Mouse (Mus musculus) forebrain, embryonic 12.5 days (tissue): Measurements from ENCODE around the gene Dennd5a. TPM values are rescaled to one million over a fixed set of nuclear protein-coding genes. Genes with fewer than 3 reads are reported as not detected.
A peak's percentile ranks its signal among the peaks of the same experiment; 100 is the strongest.

Source experiments
- ATAC-seq: fragments of 200-750 bp; cut with Nextera tagmentation; 2 replicates; pipeline ENCODE4 v1.8.0; 2017; ENCODE audit warnings: moderate TSS enrichment; ENCODE audit not compliant: low FRiP score
- H3K27ac ChIP-seq: fragments of 300-500 bp; sonication (generic); 2 replicates; pipeline ENCODE4 v1.5.1; 2016; ENCODE audit warnings: mild to moderate bottlenecking
- H3K27me3 ChIP-seq: fragments of 300-500 bp; sonication (generic); 2 replicates; pipeline ENCODE4 v1.6.1; 2016; ENCODE audit warnings: mild to moderate bottlenecking
- H3K36me3 ChIP-seq: fragments of 300-500 bp; sonication (generic); replicated peaks from 2 replicates; pipeline ENCODE4 v1.6.1; 2016; ENCODE audit warnings: mild to moderate bottlenecking
- H3K4me1 ChIP-seq: fragments of 300-500 bp; sonication (generic); 2 replicates; pipeline ENCODE4 v1.6.1; 2016
- H3K4me2 ChIP-seq: fragments of 300-500 bp; sonication (generic); 2 replicates; pipeline ENCODE4 v1.6.1; 2016; ENCODE audit warnings: mild to moderate bottlenecking, moderate library complexity
- H3K4me3 ChIP-seq: fragments of 300-500 bp; sonication (generic); replicated peaks from 2 replicates; pipeline ENCODE4 v1.5.1; 2016; ENCODE audit warnings: mild to moderate bottlenecking
- H3K9ac ChIP-seq: fragments of 300-500 bp; sonication (generic); 2 replicates; pipeline ENCODE4 v1.6.1; 2016; ENCODE audit warnings: mild to moderate bottlenecking
- H3K9me3 ChIP-seq: fragments of 300-500 bp; sonication (generic); 2 replicates; pipeline ENCODE4 v1.6.1; 2016
- WGBS: fragments of 180-500 bp; shearing (Covaris S2); methylation state at CpG from one replicate; pipeline ENCODE4 v1.1.7; 2016; 5-methylcytosine and 5-hydroxymethylcytosine counted together
- polyA plus RNA-seq: library from polyadenylated mRNA; unstranded; fragments of >200 nt; fragmentation: Nextera tagmentation; extraction: Ambion mirVana; gene quantifications from 2 replicates; pipeline ENCODE4 v1.2.1, GENCODE M21; 2016

Dennd5a gene
- polyA plus RNA-seq, 1 experiment from 2014 or later, result 53.6 TPM

GRCm38 (mm10) chr7:109960613-109961154 lies 414 bp upstream of the Dennd5a start:
- Histone ChIP-seq H3K4me1 (peaks cover 32% of the 10 kb centered on the region), H3K9me3 (no peaks in the 10 kb centered on the region), H3K36me3 (no peaks in the 10 kb centered on the region), H3K27me3 (no peaks in the 10 kb centered on the region), H3K4me3 (peak overlapping the region; percentile 96), H3K27ac (peak overlapping the region; percentile 94), H3K4me2 (peak overlapping the region; percentile 83), H3K9ac (peak overlapping the region; percentile 96)
- ATAC-seq, result peak; percentile 49
- 8% methylated on average over 13 of the region's 13 CpGs for WGBS

- no peaks in the 10 kb centered on the region for H3K27me3 ChIP-seq
- H3K27ac ChIP-seq, result peak overlapping the region; percentile 94
- ATAC-seq, result 0 out of 2 replicates have a peak, but pooled peaks have one; percentile 2
- H3K4me3 ChIP-seq, result peak overlapping the region; percentile 96
- H3K9ac ChIP-seq, result peak overlapping the region; percentile 96
- H3K9me3 ChIP-seq, result no peaks in the 10 kb centered on the region
- H3K4me2 ChIP-seq, result peak overlapping the region; percentile 83
- no peaks in the 10 kb centered on the region for H3K36me3 ChIP-seq
- H3K4me1 ChIP-seq, result peaks cover 39% of the 10 kb centered on the region
- 8% methylated on average over 18 of the region's 18 CpGs for WGBS
Measured at GRCm38 (mm10) chr7:109958843-109959715, 1.2 kb downstream of the Dennd5a start.

- H3K9me3 ChIP-seq, result no peaks in the 10 kb centered on the region
- H3K4me2 ChIP-seq, result peak overlapping the region; percentile 83
- peaks cover 39% of the 10 kb centered on the region for H3K4me1 ChIP-seq
- WGBS, result 71% methylated on average over 8 of the region's 8 CpGs
- H3K27me3 ChIP-seq, result no peaks in the 10 kb centered on the region
- H3K27ac ChIP-seq, result no peak overlapping the region
- ATAC-seq, result no peak
- H3K4me3 ChIP-seq, result peak overlapping the region; percentile 96
- peak overlapping the region; percentile 96 for H3K9ac ChIP-seq
- no peaks in the 10 kb centered on the region for H3K36me3 ChIP-seq
Measured at GRCm38 (mm10) chr7:109957996-109958789, 2.1 kb downstream of the Dennd5a start.

- Histone ChIP-seq H3K4me2 (no peak overlapping the region), H3K27ac (no peak overlapping the region), H3K4me1 (peaks cover 33% of the 10 kb centered on the region), H3K4me3 (no peak overlapping the region), H3K9ac (no peak overlapping the region), H3K36me3 (no peaks in the 10 kb centered on the region), H3K27me3 (no peaks in the 10 kb centered on the region), H3K9me3 (no peaks in the 10 kb centered on the region)
- no peak for ATAC-seq
- WGBS, result 70% methylated on average over 6 of the region's 6 CpGs
Measured at GRCm38 (mm10) chr7:109954622-109955401, 5.5 kb downstream of the Dennd5a start.

- no peaks in the 10 kb centered on the region for H3K27me3 ChIP-seq
- no peaks in the 10 kb centered on the region for H3K9me3 ChIP-seq
- H3K4me2 ChIP-seq, result no peak overlapping the region
- no peak for ATAC-seq
- H3K36me3 ChIP-seq, result no peaks in the 10 kb centered on the region
- 84% methylated on average over 4 of the region's 4 CpGs for WGBS
- H3K27ac ChIP-seq, result no peak overlapping the region
- H3K4me1 ChIP-seq, result peaks cover 10% of the 10 kb centered on the region
- H3K4me3 ChIP-seq, result no peak overlapping the region
- no peak overlapping the region for H3K9ac ChIP-seq
Measured at GRCm38 (mm10) chr7:109951297-109951696, 9.0 kb downstream of the Dennd5a start.

DNA sequence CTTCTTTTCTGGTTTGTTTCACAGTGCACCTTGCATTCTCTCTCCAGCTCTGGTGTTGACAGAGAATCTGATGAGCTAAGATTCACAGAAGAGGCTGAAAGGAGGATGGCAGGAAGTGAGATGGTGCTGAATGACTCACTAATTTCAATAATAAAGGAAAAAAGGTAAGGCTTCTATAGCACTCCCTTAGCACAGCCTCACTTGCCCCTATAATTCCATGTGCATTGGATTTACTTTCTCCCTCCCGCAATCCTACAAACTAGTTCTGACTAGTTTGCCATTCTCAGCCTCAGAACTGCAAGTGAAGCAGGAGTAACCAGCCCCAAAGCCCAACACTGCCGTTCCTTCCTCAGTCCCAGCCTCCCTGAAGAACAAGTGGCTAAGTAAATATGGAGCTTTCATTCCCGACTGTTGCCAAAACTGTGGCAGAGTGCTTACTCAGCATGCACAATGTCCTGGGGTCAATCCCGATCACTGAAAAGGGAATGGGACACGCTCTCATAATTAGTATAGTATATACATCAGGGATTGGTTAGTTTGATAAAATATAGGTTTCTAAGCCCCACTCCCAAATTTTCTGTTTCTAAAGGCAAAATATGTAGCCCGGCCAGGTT lies 15.7 kb downstream of the Dennd5a start:
- Histone ChIP-seq H3K27ac (peak overlapping the region; percentile 39; the same call in 1 of the 2 replicates), H3K4me1 (0 out of 2 replicates have a peak, but pooled peaks cover 7% of the 10 kb centered on the region), H3K9me3 (no peaks in the 10 kb centered on the region), H3K4me3 (no peak overlapping the region), H3K9ac (no peak overlapping the region), H3K36me3 (no peaks in the 10 kb centered on the region), H3K4me2 (no peak overlapping the region), H3K27me3 (no peaks in the 10 kb centered on the region)
- 71% methylated on average over 6 of the region's 6 CpGs for WGBS
- no peak for ATAC-seq

DNA sequence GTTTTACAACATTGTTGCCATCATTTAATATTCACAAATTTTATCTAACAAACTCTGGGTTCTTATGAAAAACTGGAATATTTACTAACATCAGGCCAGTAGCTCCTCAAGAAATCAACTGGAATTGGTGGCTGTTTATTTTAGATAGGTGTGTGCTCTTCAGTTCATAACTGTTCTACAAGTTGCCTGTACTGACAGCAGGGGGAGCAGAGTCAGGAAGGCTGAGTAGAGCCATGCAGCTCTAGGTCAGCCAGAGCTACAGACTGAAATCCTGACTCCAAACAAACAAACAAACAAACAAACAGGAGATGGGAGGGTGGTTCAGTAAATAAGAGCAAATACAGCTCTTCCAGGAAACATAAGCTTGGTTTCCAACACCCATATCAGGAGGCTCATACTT lies 30.6 kb downstream of the Dennd5a start:
- Histone ChIP-seq H3K36me3 (peaks cover 64% of the 10 kb centered on the region), H3K4me1 (peaks cover 8% of the 10 kb centered on the region; the same call in 1 of the 2 replicates), H3K9me3 (no peaks in the 10 kb centered on the region), H3K4me2 (no peak overlapping the region), H3K9ac (no peak overlapping the region), H3K27ac (no peak overlapping the region), H3K4me3 (no peak overlapping the region), H3K27me3 (no peaks in the 10 kb centered on the region)
- ATAC-seq, result no peak

DNA sequence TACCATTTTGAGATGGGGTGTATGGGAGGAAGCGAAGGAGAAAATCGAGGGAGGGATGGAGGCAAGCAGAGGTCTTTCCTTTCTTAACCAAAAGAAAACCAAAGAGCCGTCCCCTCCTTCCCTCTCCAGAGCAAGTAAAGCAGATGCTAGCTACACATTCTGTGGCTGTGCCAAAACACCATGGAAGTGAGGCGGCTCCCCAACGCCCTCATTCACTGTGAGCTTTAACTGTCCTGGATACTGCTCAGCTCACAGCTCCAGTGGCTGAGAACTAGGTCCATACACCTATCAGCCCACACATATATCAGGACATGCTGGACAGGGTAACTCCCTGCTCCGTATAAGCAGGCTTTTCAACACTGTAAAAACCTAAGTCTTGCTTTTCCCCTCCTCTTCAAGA lies 31.9 kb downstream of the Dennd5a start:
- no peak overlapping the region for H3K4me3 ChIP-seq
- peaks cover 61% of the 10 kb centered on the region for H3K36me3 ChIP-seq
- no peak overlapping the region for H3K4me2 ChIP-seq
- no peaks in the 10 kb centered on the region for H3K27me3 ChIP-seq
- H3K27ac ChIP-seq, result no peak overlapping the region
- 90% methylated on average over 6 of the region's 6 CpGs for WGBS
- H3K9ac ChIP-seq, result no peak overlapping the region
- peaks cover 8% of the 10 kb centered on the region; the same call in 1 of the 2 replicates for H3K4me1 ChIP-seq
- no peak for ATAC-seq
- no peaks in the 10 kb centered on the region for H3K9me3 ChIP-seq

- WGBS, result 83% methylated on average over 2 of the region's 2 CpGs
- no peak for ATAC-seq
- Histone ChIP-seq H3K4me3 (no peak overlapping the region), H3K9ac (no peak overlapping the region), H3K4me1 (peaks cover 8% of the 10 kb centered on the region; the same call in 1 of the 2 replicates), H3K27ac (no peak overlapping the region), H3K27me3 (no peaks in the 10 kb centered on the region), H3K9me3 (no peaks in the 10 kb centered on the region), H3K4me2 (no peak overlapping the region), H3K36me3 (peaks cover 52% of the 10 kb centered on the region)
Measured at GRCm38 (mm10) chr7:109924965-109925364, 35.3 kb downstream of the Dennd5a start.

DNA sequence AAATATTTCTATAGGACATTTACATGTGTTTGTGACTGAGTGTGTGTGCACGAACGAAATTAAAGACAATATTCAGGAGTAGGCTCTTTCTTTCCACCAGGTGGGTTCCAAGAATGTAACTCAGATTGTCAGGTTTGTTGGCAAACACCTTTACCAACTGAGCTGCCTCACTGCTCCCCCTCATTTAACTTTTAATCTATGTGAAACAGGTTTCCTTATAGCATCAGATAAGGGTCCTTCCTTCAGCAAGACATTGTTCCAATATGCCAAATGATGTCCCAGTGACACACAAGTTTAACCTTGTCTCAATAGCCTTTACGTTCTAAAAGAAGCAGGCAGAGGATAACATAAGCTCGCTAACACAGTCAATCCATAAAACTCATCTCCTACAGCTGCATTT lies 37.4 kb downstream of the Dennd5a start:
- H3K36me3 ChIP-seq, result peaks cover 62% of the 10 kb centered on the region
- no peak overlapping the region for H3K4me2 ChIP-seq
- no peak overlapping the region for H3K9ac ChIP-seq
- H3K27me3 ChIP-seq, result no peaks in the 10 kb centered on the region
- ATAC-seq, result no peak
- H3K4me1 ChIP-seq, result peaks cover 8% of the 10 kb centered on the region; the same call in 1 of the 2 replicates
- H3K9me3 ChIP-seq, result no peaks in the 10 kb centered on the region
- no peak overlapping the region for H3K4me3 ChIP-seq
- WGBS, result 95% methylated on average over 4 of the region's 4 CpGs
- no peak overlapping the region for H3K27ac ChIP-seq

GRCm38 (mm10) chr7:109906165-109906564 lies 54.1 kb downstream of the Dennd5a start:
- Histone ChIP-seq H3K36me3 (peaks cover 87% of the 10 kb centered on the region), H3K9me3 (no peaks in the 10 kb centered on the region), H3K27me3 (no peaks in the 10 kb centered on the region), H3K27ac (no peak overlapping the region), H3K4me1 (no peaks in the 10 kb centered on the region), H3K4me3 (no peak overlapping the region), H3K4me2 (no peak overlapping the region), H3K9ac (no peak overlapping the region)
- 94% methylated on average over 2 of the region's 2 CpGs for WGBS
- ATAC-seq, result no peak
